Mouse (Mus musculus): ENCODE results near the gene Praf2.

The Praf2 gene

GRCm38 (mm10) chrX:7778450-7779244 lies 50.4 kb downstream of the Praf2 start:
- no peak for DNase-seq (ENCODE audit: low read depth)

GRCm38 (mm10) chrX:7779294-7779693 lies 51.1 kb downstream of the Praf2 start:
- no peak for DNase-seq (ENCODE audit: low read depth)

All from fibroblast of lung, adult 2 months (primary cell).